Mouse (Mus musculus) liver, embryonic 14.5 days (tissue): ENCODE measurements around the gene Tmco1.

Experiments
- CTCF ChIP-seq: IDR thresholded peaks from 2 replicates; pipeline ENCODE4 v1.5.1; 2016; ENCODE audit warnings: antibody characterized with exemption, low read depth, control low read depth
- EP300 ChIP-seq: IDR thresholded peaks from 2 replicates; pipeline ENCODE4 v1.6.1; 2016; ENCODE audit warnings: antibody characterized with exemption, low read depth

GRCm38 (mm10) chr1:167269856-167270270, 38.3 kb upstream of the Tmco1 start:
- TF ChIP-seq CTCF (peak; percentile 11; the same call in 1 of the 2 replicates), EP300 (no peak)
